Mouse (Mus musculus) cortical plate, adult 2 months (tissue): ENCODE measurements around the gene Stxbp3.

Source experiments
- CTCF ChIP-seq: fragments of 200-500 bp; IDR thresholded peaks from 2 replicates; pipeline ENCODE4 v1.5.1; 2011; ENCODE audit warnings: mild to moderate bottlenecking, control low read depth, low read length; ENCODE audit not compliant: insufficient read depth; ENCODE audit errors: extremely low read depth
- POLR2A ChIP-seq: fragments of 200-500 bp; IDR thresholded peaks from 2 replicates; pipeline ENCODE4 v1.6.1; 2011; ENCODE audit warnings: mild to moderate bottlenecking, low read length, control low read depth; ENCODE audit not compliant: insufficient read depth; ENCODE audit errors: extremely low read depth

GRCm38 (mm10) chr3:108790499-108790898 lies 49.8 kb downstream of the Stxbp3 start:
- TF ChIP-seq CTCF (no peak), POLR2A (no peak)
